Mouse (Mus musculus): ENCODE data around the gene Ush2a. TPM values are rescaled to one million over a fixed set of nuclear protein-coding genes. Genes with fewer than 3 reads are reported as not detected.

Gene Ush2a
- polyA plus RNA-seq, 1 experiment from 2014 or later: 0.15 TPM

DNA sequence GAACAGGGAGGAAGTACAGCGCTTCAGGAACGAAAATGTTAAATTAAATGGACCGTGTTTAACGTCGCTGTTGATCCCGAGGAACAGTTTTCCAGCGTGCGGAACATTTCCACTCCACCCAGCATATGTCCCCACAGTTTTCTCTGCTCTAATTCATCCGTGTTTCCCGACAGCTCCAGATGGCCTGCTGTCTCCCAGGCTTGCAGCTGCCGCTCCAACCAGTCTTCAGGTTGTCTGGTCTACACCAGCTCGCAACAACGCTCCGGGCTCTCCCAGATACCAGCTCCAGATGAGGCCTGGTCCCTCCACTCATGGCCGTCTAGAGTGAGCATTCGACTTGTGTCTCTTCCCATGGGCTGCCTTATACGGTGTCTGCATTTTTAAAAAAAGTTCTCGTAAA lies 452.3 kb downstream of the Ush2a start:
- Histone ChIP-seq H3K9ac (ENCODE audit: low read length) (no peak overlapping the region), H3K4me2 (ENCODE audit: low read depth, severe bottlenecking) (no peak overlapping the region), H3K36me3 (ENCODE audit: control insufficient read depth, insufficient read depth, low read length) (no peaks in the 10 kb centered on the region), H3K9me3 (ENCODE audit: control insufficient read depth, low read length) (no peaks in the 10 kb centered on the region), H3K27ac (replicated peaks; ENCODE audit: low read depth, low read length) (no peak overlapping the region), H3K4me1 (ENCODE audit: control insufficient read depth, insufficient read depth, low read length) (no peaks in the 10 kb centered on the region), H3K27me3 (ENCODE audit: control insufficient read depth, insufficient read depth, low read length) (no peaks in the 10 kb centered on the region), H3K4me3 (ENCODE audit: low read depth, low read length) (no peak overlapping the region)
- 82% methylated on average over 18 of the region's 18 CpGs for WGBS
- ATAC-seq (ENCODE audit: insufficient number of reproducible peaks, low FRiP score, low TSS enrichment, low read depth): no peak
- no peak for DNase-seq (ENCODE audit: low spot score)

DNA sequence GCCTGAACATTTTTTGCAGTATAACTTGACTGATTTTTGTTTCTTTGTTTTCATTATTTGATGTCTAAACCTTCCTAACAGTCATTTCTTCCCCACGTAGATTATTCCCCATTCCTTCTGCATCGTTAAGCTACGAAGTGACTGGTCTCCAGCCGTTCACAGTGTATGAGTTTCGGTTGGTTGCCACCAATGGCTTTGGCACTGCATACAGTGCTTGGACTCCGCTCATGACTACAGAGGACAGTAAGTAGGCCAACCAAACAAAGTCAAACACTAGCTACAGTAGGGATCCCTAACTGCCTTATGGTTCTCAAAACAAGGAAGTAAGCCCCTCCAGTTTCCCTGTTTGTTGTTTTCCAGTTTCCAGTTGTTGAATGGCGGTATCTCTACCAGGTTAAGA lies 453.1 kb downstream of the Ush2a start:
- Histone ChIP-seq H3K27me3 (ENCODE audit: control insufficient read depth, insufficient read depth, low read length) (no peaks in the 10 kb centered on the region), H3K4me2 (ENCODE audit: low read depth, severe bottlenecking) (no peak overlapping the region), H3K9me3 (ENCODE audit: control insufficient read depth, low read length) (no peaks in the 10 kb centered on the region), H3K4me1 (ENCODE audit: control insufficient read depth, insufficient read depth, low read length) (no peaks in the 10 kb centered on the region), H3K36me3 (ENCODE audit: control insufficient read depth, insufficient read depth, low read length) (no peaks in the 10 kb centered on the region), H3K9ac (ENCODE audit: low read length) (no peak overlapping the region), H3K27ac (replicated peaks; ENCODE audit: low read depth, low read length) (no peak overlapping the region), H3K4me3 (ENCODE audit: low read depth, low read length) (no peak overlapping the region)
- ATAC-seq (ENCODE audit: insufficient number of reproducible peaks, low FRiP score, low TSS enrichment, low read depth): no peak
- 83% methylated on average over 7 of the region's 7 CpGs for WGBS
- DNase-seq (ENCODE audit: low spot score): no peak

GRCm38 (mm10) chr1:188716886-188717285 lies 455.1 kb downstream of the Ush2a start:
- WGBS: 63% methylated on average over 3 of the region's 3 CpGs
- no peak for ATAC-seq (ENCODE audit: insufficient number of reproducible peaks, low FRiP score, low TSS enrichment, low read depth)

DNA sequence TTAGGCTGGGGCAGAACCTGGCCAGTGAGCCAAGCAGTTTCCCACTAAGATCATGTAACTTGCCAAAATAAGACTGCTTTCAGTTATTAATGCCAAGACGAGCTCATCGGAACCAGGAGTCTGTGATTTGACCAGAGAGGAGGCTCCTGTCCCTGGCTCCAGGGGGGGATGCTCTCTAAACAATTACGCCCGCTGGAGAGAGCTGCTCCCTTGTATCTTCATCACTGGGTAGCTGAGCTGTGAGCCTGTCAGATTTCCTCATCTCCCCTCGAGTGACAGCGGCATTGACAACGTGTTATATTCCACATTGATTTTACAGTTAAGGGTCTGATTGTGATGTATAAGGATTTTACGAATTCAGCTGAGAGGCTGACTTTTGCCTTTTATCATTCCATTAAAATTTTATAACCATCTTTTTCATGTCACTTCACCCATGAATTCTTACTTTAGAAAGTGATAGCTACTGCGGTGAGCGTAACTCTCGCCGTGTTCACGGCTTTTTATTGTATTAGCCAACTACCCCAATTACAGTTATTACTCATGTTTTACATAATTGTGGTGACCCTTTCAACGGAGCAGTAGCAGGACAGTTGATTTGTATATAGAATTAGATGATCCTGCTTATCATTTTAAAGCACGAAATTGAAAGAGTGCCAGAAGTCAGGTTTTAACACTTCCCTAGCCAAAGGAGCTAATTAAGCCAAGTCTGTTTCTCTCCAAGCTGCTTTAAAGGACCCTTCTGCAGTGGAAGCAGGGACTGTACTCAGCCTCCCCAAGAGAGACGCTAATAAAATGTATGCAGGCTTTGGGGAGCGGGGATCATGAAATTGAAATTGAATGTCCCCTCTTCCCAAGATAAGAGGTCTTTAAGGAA lies 463.5 kb downstream of the Ush2a start:
- Histone ChIP-seq H3K9me3 (ENCODE audit: control insufficient read depth, low read length) (no peaks in the 10 kb centered on the region), H3K36me3 (ENCODE audit: control insufficient read depth, insufficient read depth, low read length) (no peaks in the 10 kb centered on the region), H3K27me3 (ENCODE audit: control insufficient read depth, insufficient read depth, low read length) (no peaks in the 10 kb centered on the region), H3K4me2 (ENCODE audit: low read depth, severe bottlenecking) (no peak overlapping the region), H3K4me3 (ENCODE audit: low read depth, low read length) (no peak overlapping the region), H3K27ac (replicated peaks; ENCODE audit: low read depth, low read length) (no peak overlapping the region), H3K9ac (ENCODE audit: low read length) (no peak overlapping the region), H3K4me1 (ENCODE audit: control insufficient read depth, insufficient read depth, low read length) (peaks cover 3% of the 10 kb centered on the region; the same call in 1 of the 2 replicates)
- DNase-seq (ENCODE audit: low spot score): no peak
- 63% methylated on average over 17 of the region's 17 CpGs for WGBS
- ATAC-seq (ENCODE audit: insufficient number of reproducible peaks, low FRiP score, low TSS enrichment, low read depth): no peak

More at GRCm38 (mm10) chr1:188716886-188717285, 455.1 kb downstream of the Ush2a start:
- Histone ChIP-seq H3K9me3 (ENCODE audit: control insufficient read depth, low read length) (no peaks in the 10 kb centered on the region), H3K9ac (ENCODE audit: low read length) (no peak overlapping the region), H3K36me3 (ENCODE audit: control insufficient read depth, insufficient read depth, low read length) (no peaks in the 10 kb centered on the region), H3K27me3 (ENCODE audit: control insufficient read depth, insufficient read depth, low read length) (no peaks in the 10 kb centered on the region), H3K4me2 (ENCODE audit: low read depth, severe bottlenecking) (no peak overlapping the region), H3K4me3 (ENCODE audit: low read depth, low read length) (no peak overlapping the region), H3K27ac (replicated peaks; ENCODE audit: low read depth, low read length) (no peak overlapping the region), H3K4me1 (ENCODE audit: control insufficient read depth, insufficient read depth, low read length) (no peaks in the 10 kb centered on the region)
- DNase-seq (ENCODE audit: low spot score): no peak

GRCm38 (mm10) chr1:188726937-188727336 lies 465.1 kb downstream of the Ush2a start:
- 23% methylated on average over 6 of the region's 6 CpGs for WGBS
- ATAC-seq (ENCODE audit: insufficient number of reproducible peaks, low FRiP score, low TSS enrichment, low read depth) (0 out of 2 replicates have a peak, but pooled peaks have one; percentile 13), DNase-seq (ENCODE audit: low spot score) (peak; percentile 46)
- Histone ChIP-seq H3K9ac (ENCODE audit: low read length) (no peak overlapping the region), H3K4me3 (ENCODE audit: low read depth, low read length) (no peak overlapping the region), H3K4me2 (ENCODE audit: low read depth, severe bottlenecking) (no peak overlapping the region), H3K27ac (replicated peaks; ENCODE audit: low read depth, low read length) (no peak overlapping the region), H3K9me3 (ENCODE audit: control insufficient read depth, low read length) (no peaks in the 10 kb centered on the region), H3K27me3 (ENCODE audit: control insufficient read depth, insufficient read depth, low read length) (no peaks in the 10 kb centered on the region), H3K4me1 (ENCODE audit: control insufficient read depth, insufficient read depth, low read length) (peaks cover 3% of the 10 kb centered on the region; the same call in 1 of the 2 replicates), H3K36me3 (ENCODE audit: control insufficient read depth, insufficient read depth, low read length) (no peaks in the 10 kb centered on the region)

- Histone ChIP-seq H3K36me3 (ENCODE audit: control insufficient read depth, insufficient read depth, low read length) (no peaks in the 10 kb centered on the region), H3K9ac (ENCODE audit: low read length) (no peak overlapping the region), H3K9me3 (ENCODE audit: control insufficient read depth, low read length) (no peaks in the 10 kb centered on the region), H3K4me3 (ENCODE audit: low read depth, low read length) (no peak overlapping the region), H3K4me2 (ENCODE audit: low read depth, severe bottlenecking) (no peak overlapping the region), H3K27me3 (ENCODE audit: control insufficient read depth, insufficient read depth, low read length) (no peaks in the 10 kb centered on the region), H3K27ac (replicated peaks; ENCODE audit: low read depth, low read length) (no peak overlapping the region), H3K4me1 (ENCODE audit: control insufficient read depth, insufficient read depth, low read length) (peaks cover 3% of the 10 kb centered on the region; the same call in 1 of the 2 replicates)
- WGBS: 93% methylated on average over 8 of the region's 8 CpGs
- ATAC-seq (ENCODE audit: insufficient number of reproducible peaks, low FRiP score, low TSS enrichment, low read depth) (no peak), DNase-seq (ENCODE audit: low spot score) (no peak)
These were observed 466.8 kb downstream of the Ush2a start for GRCm38 (mm10) chr1:188728625-188729024.

DNA sequence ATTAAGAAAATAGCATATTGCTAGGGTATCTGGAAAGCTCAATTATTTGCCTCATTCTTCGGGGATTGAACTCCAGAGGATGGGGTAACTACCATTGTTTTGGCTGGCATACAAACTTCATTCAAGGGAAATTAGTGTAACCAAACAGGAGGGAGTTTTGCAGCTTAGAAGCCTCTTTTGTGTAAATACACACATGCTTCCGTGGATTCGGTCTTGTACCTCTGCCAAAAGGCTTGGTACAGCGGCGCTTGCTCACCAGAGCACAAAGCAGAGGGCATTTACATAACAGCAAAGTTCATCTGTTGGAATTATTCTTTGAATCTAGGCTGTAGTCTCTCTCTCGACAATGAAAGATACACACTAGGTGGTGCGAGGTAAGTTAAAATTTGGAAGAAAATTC lies 467.4 kb downstream of the Ush2a start:
- H3K36me3 ChIP-seq (ENCODE audit: control insufficient read depth, insufficient read depth, low read length): no peaks in the 10 kb centered on the region
- ATAC-seq (ENCODE audit: insufficient number of reproducible peaks, low FRiP score, low TSS enrichment, low read depth): no peak
- H3K9ac ChIP-seq (ENCODE audit: low read length): no peak overlapping the region
- no peaks in the 10 kb centered on the region for H3K9me3 ChIP-seq (ENCODE audit: control insufficient read depth, low read length)
- H3K27ac ChIP-seq (replicated peaks; ENCODE audit: low read depth, low read length): no peak overlapping the region
- no peak for DNase-seq (ENCODE audit: low spot score)
- peaks cover 3% of the 10 kb centered on the region; the same call in 1 of the 2 replicates for H3K4me1 ChIP-seq (ENCODE audit: control insufficient read depth, insufficient read depth, low read length)
- H3K27me3 ChIP-seq (ENCODE audit: control insufficient read depth, insufficient read depth, low read length): no peaks in the 10 kb centered on the region
- 91% methylated on average over 7 of the region's 7 CpGs for WGBS
- H3K4me3 ChIP-seq (ENCODE audit: low read depth, low read length): no peak overlapping the region
- H3K4me2 ChIP-seq (ENCODE audit: low read depth, severe bottlenecking): no peak overlapping the region

DNA sequence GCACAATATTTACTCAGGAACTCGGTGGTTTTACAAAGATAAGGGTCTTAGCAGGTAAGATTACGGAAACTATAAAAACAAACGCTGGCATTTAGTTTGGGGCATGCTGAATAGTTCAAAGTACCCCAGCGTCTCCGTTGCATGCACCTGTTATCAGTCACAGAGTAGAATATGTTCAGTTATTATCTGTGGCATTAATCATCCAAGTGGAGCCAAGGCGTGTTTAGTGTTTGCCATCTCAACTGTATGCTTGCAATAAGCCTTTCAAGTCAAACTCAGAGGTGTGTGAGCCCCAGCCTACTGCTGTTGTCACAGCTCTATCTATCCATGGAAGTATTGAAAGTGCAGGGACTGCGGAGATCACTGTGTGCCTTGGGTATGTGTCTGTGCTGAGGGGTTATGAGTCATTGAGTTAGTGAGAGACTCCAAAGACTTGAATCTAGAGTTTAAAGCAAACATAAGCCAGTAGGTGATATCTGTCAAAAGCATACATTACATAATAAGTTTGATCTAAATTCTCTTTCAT lies 473.0 kb downstream of the Ush2a start:
- no peak for ATAC-seq (ENCODE audit: insufficient number of reproducible peaks, low FRiP score, low TSS enrichment, low read depth)
- Histone ChIP-seq H3K36me3 (ENCODE audit: control insufficient read depth, insufficient read depth, low read length) (no peaks in the 10 kb centered on the region), H3K27me3 (ENCODE audit: control insufficient read depth, insufficient read depth, low read length) (no peaks in the 10 kb centered on the region), H3K4me2 (ENCODE audit: low read depth, severe bottlenecking) (no peak overlapping the region), H3K4me1 (ENCODE audit: control insufficient read depth, insufficient read depth, low read length) (no peaks in the 10 kb centered on the region), H3K9me3 (ENCODE audit: control insufficient read depth, low read length) (no peaks in the 10 kb centered on the region), H3K27ac (replicated peaks; ENCODE audit: low read depth, low read length) (no peak overlapping the region), H3K4me3 (ENCODE audit: low read depth, low read length) (no peak overlapping the region), H3K9ac (ENCODE audit: low read length) (no peak overlapping the region)
- DNase-seq (ENCODE audit: low spot score): no peak
- WGBS: 86% methylated on average over 7 of the region's 7 CpGs
